Mouse (Mus musculus) liver, postnatal 0 days (tissue): ENCODE data around the gene Flt1.

Experiments
- CTCF ChIP-seq: sonication (generic); IDR thresholded peaks from 2 replicates; pipeline ENCODE4 v1.5.1; 2016; ENCODE audit warnings: antibody characterized with exemption, low read depth
- EP300 ChIP-seq: IDR thresholded peaks from 2 replicates; pipeline ENCODE4 v1.6.1; 2016; ENCODE audit warnings: antibody characterized with exemption, low read depth, mild to moderate bottlenecking

DNA sequence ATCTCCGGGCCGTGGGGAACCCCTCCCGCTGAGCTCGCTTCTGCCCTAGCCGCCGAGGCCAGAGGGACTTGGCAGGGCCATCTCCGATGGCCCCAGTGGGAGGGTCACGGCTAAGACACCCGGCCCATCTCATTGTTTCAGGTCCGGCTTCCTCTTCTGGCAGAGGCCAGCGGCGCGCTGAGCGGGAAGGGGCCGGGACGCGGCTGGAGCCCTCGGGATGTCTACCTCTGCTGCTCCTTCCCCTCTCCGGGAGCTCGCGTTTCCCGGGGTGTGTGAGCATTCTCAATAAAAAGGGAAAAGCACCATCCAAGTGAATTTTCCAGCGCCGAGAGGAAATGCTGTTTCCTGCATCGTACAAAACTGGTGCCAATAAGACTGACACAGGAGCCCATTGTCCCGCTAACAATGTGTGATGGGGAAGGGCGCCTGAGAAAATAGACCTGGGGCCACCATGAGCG, 25.9 kb upstream of the Flt1 start:
- TF ChIP-seq EP300 (no peak), CTCF (no peak)
